Mouse (Mus musculus): ENCODE results near the gene Tat. TPM values are rescaled to one million over a fixed set of nuclear protein-coding genes. Genes with fewer than 3 reads are reported as not detected.

Tat gene
- polyA plus RNA-seq, 1 experiment from 2014 or later = 0.08 TPM

Other genes starting within 250 kb of the Tat start
- 44.8 and 46.7 TPM in 2 replicates for gene Ap1g1, start 211.9 kb upstream of the Tat start, polyA plus RNA-seq (2016; fragmentation: Nextera tagmentation; extraction: Ambion mirVana)
- 1.5 and 1.8 TPM in 2 replicates for gene Phlpp2, start 121.9 kb upstream of the Tat start, polyA plus RNA-seq (2016; fragmentation: Nextera tagmentation; extraction: Ambion mirVana)
- gene Marveld3, start 28.2 kb upstream of the Tat start, polyA plus RNA-seq (2016; fragmentation: Nextera tagmentation; extraction: Ambion mirVana) = 0.40 and 0.41 TPM in 2 replicates
- 0.60 and 0.69 TPM in 2 replicates for gene Chst4, start 49.3 kb downstream of the Tat start, polyA plus RNA-seq (2016; fragmentation: Nextera tagmentation; extraction: Ambion mirVana)
- gene Zfp612, start 89.3 kb downstream of the Tat start, polyA plus RNA-seq (2016; fragmentation: Nextera tagmentation; extraction: Ambion mirVana) = 6.8 and 7.2 TPM in 2 replicates
- not detected in 2 replicates for gene Gm21964, start 110.8 kb downstream of the Tat start, polyA plus RNA-seq (2016; fragmentation: Nextera tagmentation; extraction: Ambion mirVana)
- not detected in 2 replicates for gene Gm17720, start 112.3 kb downstream of the Tat start, polyA plus RNA-seq (2016; fragmentation: Nextera tagmentation; extraction: Ambion mirVana)
- 1.7 and 1.8 TPM in 2 replicates for gene Calb2, start 177.8 kb downstream of the Tat start, polyA plus RNA-seq (2016; fragmentation: Nextera tagmentation; extraction: Ambion mirVana)
- gene Cmtr2, start 225.2 kb downstream of the Tat start, polyA plus RNA-seq (2016; fragmentation: Nextera tagmentation; extraction: Ambion mirVana) = 6.4 and 6.7 TPM in 2 replicates

Data from heart, embryonic 12.5 days (tissue).